Mouse (Mus musculus) heart, postnatal 25 days (tissue): Measurements from ENCODE around the gene Kalrn. TPM values are rescaled to one million over a fixed set of nuclear protein-coding genes. Genes with fewer than 3 reads are reported as not detected.

Source experiments
- DNase-seq: peaks from one replicate; pipeline ENCODE4 v3.0.0; 2022; ENCODE audit warnings: low spot score
- intact Hi-C: fragments of 180-260 bp; cut with DNase I; formaldehyde crosslinking; loops from one replicate; pipeline ENCODE4 v1.15.1; 2025
- total RNA-seq, 2 experiments: library from RNA; stranded (reverse); gene quantifications; 2 replicates each; pipeline ENCODE4 v1.2.3; 2021

The Kalrn gene
- total RNA-seq, 2 experiments from 2014 or later, result 26.6 to 31.3 TPM

DNA sequence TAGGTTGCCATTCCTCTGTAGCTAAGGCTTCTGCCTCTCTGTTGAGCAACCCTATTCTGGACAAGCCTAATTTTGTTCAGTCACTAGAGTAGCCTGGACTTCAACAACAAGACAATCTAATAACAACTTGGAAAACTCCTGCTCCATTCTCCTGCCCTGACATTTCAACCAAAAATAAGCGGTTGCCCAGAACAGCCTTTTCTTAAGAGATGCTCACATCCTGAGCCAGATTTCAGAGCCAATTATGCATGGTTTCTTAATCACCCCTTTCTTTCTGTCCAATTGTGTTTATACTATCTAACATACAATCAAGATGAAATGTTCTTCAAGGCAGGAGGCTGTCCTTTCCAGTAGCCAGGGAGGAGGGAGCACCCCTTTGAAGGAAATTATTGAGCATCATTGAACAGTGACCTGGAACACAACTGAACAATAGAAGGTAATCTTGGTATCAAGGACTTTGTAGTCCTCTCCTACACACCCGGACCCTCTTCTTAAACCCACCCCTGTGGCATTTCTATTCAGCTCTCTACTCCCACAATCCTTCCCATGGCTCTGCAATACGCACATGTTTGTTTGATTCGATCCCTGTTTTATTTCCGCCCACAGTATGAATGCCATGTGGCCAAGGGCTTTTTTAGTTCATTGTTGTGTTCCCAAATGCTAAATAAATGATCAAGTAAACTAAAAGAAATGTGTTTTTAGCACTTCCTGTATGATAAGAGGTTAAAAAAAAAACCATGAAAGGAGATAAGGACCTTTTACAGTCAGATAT lies 275.2 kb downstream of the Kalrn start:
- no peak for DNase-seq
- intact Hi-C loops, result no loop called here

DNA sequence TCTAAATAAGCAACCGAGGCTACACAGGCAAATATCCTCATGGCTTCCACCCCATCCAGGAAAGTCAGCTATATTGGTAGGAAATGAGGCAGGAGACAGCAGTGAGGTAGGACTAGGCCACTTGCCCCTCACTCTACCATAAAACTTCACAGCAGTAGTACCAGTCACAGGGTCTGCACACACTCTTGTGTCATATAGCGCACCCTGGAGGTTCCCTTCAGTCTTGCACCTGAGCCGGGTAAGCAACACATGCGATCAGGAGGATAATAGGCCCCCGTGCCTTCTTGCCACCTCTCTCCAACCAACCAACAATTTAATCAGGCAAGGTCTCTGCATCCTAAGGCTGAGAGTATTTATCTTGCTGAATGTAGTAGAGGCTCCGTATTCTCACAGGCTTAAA lies 278.8 kb downstream of the Kalrn start:
- intact Hi-C loops, result no loop called here
- no peak for DNase-seq

DNA sequence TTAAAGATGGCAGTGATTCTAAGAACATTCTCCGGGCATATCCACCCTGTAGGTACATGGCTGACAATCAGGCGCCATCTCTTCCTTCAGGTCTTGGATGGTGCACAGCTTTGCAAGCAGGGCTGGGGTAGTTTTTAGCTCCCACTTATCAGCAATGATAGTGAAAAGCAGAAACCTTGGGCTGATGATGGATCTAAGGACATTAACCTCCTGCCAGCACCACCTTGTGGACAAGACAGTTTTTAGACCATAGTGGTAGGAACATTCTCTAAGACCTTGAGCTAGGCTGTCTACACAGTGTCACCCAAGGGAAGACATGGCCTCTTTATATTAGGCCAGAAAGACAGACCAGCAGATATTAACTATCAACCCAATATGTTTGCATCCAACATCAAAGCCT lies 279.7 kb downstream of the Kalrn start:
- no peak for DNase-seq
- intact Hi-C loops, result no loop called here

DNA sequence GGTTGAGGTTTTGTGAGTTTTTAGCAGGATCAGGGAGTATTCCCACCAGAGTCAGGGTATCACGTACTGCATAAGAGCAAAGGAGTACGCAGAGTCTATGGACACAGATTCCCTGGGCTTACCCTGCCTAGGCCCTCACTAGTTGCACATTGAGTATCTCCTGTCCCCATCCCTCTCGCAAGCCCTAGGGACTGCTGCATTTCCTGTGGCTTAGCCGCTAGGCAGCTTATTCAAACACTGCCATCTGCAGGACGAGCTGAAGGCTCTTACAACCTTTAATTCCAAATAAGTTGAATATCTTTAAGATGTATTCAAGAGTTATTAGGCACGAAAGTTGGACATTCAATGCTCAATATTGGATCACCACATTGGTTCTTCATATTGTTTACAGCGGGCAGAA lies 283.7 kb downstream of the Kalrn start:
- intact Hi-C loops, result loop anchor here (1.0 to 5.0 kb wide), 2 partner anchors 96 to 162 kb away; no protein-coding TSS in a partner anchor
- no peak for DNase-seq

- intact Hi-C loops, result no loop called here
- no peak for DNase-seq
Observed at GRCm38 (mm10) chr16:34282026-34282425, 291.3 kb downstream of the Kalrn start.

- intact Hi-C loops, result no loop called here
Observed at GRCm38 (mm10) chr16:34279654-34280383, 293.5 kb downstream of the Kalrn start.

DNA sequence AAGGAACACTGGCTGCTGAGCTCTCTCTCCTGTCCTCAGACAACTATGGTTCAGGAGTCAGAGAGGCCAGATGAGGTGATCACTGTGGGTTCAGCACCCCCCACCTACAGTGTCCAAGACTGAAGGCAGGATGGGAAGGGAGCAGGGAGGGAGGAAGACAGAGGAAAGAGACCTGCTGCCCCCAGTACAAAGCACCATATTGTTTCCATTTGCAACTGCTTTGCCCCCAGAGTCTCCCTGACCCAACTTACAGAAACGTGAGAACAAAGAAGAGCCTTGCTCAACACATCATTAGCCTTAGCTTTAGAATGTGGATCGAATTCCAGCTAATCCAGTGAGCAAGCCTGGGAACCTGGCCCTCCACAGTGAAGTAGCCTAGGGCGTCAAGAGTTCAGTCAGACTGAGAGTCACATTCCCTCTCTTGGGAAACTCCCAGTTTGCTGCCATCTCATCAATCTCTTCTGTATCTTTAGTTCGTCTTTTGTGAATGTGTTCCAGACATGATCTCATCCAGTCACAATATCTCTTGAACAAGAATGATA lies 295.0 kb downstream of the Kalrn start:
- no peak for DNase-seq
- intact Hi-C loops, result no loop called here

More at GRCm38 (mm10) chr16:34279654-34280383, 293.5 kb downstream of the Kalrn start:
- no peak for DNase-seq

- intact Hi-C loops, result no loop called here
- no peak for DNase-seq
Observed at GRCm38 (mm10) chr16:34274607-34275006, 298.7 kb downstream of the Kalrn start.

DNA sequence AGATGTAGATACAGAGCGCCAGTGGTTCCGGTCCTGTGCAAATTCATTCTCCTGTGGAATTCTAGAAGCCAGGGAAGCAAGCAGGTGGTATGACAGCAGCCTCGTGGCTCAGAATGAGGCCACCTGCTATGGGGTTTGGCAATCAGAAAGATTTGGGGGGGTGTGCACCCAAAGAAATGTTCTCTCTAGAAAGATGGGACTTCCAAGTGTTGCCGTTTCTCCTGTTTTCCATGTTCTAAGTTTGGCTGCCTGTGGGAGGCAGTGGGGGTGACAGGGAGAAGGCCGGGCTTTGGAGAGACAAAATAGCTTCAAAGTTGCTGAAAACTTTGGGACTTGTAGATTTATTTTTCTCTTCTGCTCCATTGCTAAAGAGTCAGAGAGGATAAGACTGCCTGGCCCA lies 301.9 kb downstream of the Kalrn start:
- no peak for DNase-seq
- intact Hi-C loops, result no loop called here

- intact Hi-C loops, result no loop called here
- DNase-seq, result no peak
Observed at GRCm38 (mm10) chr16:34270681-34271080, 302.7 kb downstream of the Kalrn start.

DNA sequence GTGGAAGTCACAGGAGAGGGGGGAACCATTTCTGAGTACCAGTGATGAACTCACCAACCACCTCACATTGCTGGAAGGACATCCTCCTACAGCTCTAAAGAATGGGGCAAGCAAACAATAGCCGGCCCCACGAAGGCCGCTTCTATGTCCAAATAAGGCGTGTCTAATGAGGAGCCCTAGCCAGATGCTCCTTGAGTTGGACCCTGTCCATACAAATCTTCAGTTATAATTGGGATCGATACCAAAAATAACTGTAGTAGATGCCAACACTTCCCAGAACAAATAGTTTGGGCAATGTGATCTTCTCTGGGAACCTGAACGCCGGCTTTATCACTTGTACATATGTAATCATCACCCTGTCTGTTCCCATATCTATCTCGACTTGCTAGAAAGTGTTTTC lies 303.7 kb downstream of the Kalrn start:
- no peak for DNase-seq
- intact Hi-C loops, result no loop called here

DNA sequence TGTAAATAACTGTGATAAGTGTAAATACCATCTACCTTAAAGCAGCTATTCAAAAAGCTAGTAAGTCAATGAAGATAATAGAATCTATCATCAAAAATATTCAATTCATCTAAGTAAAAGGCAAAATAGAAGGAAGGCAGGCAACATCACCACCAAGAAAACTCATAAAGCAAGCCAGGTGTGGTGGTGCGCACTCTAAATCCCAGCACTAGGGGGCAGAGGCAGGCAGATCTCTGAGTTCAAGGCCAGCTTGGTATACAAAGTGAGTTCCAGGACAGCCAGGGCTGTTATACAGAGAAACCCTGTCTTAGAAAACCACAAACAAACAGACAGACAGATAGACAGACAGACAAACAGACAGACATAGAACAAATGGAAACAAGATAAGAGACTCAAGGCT lies 305.6 kb downstream of the Kalrn start:
- DNase-seq, result no peak
- intact Hi-C loops, result no loop called here

DNA sequence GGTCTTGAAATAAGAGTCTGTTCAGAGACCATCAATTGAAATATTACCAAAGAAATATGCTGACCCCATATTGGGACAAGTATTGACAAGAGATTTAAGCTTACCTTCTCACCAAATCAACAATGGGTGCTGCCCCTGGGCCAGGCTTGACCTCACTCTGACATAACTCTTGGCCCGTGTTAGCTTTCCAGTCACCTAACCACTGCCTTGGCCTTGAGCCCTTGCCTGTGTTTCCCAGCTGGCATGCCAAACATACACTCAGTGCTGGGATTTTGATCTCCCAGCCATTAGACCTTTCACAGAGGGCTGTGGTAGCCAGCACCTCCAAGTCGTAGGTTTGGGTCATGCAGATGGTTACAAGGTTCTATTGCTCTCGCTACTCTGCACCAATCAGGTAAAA lies 308.7 kb downstream of the Kalrn start:
- DNase-seq, result no peak
- intact Hi-C loops, result no loop called here

DNA sequence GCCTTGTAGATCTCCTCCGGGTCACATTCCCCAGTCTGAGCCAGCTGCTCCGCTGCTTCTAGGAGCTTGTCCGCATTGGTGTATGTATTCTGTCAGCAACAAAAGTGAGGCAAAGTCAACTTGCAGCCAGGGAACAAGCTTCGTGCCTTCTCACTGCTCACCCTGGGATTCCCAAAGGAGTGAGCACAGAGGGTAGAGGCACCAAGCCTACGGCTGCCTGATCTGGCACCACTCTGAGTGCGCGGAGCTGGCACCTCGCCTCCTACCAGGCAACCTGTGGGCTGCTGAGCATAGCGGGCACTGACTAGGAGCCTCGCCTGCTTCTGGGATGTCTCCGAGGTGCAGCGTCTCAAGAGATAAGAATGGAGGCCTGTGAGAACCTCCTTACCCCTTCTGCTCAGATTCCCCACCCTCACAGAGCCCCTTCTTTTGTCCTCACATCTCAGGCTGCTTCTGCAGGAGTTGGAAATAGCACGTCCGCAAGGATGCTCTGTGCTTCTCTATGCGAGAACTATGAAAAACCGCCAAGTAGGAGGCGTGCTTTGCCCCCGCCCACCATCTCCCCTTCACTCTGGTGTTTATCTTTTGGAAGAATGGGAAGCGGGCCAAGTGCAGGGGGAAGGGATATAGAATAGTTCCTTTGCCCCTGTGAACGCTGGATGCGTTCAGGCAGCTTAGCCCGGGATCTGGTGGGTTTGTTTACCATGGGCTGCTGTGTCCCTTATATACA lies 310.4 kb downstream of the Kalrn start:
- DNase-seq, result no peak
- intact Hi-C loops, result no loop called here

DNA sequence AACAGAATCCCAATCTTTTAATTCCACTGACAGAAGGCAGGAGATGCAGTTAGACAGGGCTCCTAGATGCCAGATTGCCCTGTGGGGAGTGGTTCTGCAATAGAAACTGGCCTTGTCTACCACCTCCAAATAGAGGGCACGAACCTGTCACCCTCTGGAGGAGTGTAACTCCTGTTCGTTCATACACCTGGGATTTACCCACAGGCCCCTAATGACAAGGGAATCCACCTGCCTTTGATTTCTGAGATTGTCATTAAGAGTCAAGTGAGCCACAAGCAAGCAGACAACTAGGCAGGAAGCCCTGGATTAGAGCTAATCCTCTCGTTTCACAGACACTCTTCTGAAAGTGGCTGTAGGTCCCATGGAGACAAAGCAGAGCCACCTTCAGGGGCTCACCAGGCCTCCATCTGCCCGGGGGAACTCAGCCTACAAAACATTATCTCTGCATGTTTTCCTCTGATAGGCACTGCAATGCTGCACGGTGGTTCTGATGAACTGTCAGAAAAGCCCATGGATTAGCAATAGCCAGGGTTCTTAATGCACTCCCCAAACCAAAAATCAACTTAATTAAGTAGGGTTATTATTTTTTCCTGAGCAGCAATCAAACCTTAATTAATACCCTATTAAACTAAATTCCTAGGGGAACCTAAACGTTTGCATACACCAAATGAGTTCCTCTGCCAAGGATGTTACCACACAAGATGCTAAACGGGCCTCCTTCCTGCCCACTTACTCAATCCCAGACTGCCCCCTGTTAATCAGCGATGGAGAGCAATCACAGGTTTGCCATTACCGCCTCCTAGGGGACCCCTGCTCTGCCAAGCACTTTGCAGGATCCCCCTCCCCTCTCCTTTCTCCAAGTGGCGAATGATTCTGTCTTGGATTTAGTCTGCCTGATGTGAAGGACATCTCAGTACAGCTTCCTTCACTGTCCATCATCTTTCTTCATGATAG lies 312.1 kb downstream of the Kalrn start:
- intact Hi-C loops, result no loop called here
- DNase-seq, result no peak

GRCm38 (mm10) chr16:34254646-34255022 lies 318.7 kb downstream of the Kalrn start:
- intact Hi-C loops, result no loop called here
- no peak for DNase-seq

- intact Hi-C loops, result no loop called here
Observed at GRCm38 (mm10) chr16:34254002-34254645, 319.2 kb downstream of the Kalrn start.

DNA sequence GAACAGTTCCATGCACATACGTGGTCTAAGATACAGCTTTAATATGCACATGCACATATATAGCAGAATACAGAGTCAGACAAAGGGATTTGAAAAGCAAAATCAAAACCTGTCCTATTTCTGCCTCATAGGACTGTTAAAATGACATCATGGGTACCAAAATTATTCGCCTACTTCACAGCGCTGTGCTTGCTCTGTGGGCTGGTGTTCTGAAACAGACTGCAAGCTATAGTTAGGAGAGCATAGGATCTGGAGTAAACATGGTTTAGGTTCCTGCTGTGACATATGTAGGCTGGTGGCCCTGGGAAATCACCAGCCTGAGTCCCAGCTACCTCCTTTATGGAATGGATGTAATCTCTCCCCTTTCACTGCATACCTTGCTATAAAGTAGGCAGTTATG lies 320.7 kb downstream of the Kalrn start:
- DNase-seq, result no peak
- intact Hi-C loops, result no loop called here

More at GRCm38 (mm10) chr16:34254002-34254645, 319.2 kb downstream of the Kalrn start:
- DNase-seq, result no peak

DNA sequence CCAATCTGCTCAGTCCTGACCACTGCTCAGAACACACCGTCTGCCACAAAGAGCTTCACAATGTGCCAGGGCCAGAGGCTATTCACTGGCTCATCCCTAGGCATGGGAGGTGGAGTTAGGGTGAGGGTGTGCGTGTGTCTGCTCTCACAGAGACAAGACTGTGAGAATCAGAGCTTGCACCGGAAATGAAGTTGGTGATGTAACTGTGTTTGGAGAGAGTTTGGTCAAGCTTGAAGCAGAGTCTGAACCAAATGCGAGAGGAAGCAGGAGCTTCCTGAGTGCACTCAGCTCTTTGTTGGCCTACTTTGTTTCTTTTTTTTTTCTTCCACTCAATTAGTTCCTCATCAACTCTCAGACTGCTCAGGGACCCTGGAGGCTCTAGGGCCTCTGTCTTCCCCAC lies 325.1 kb downstream of the Kalrn start:
- DNase-seq, result no peak
- intact Hi-C loops, result no loop called here
